Mouse (Mus musculus) erythroblast, adult 5-6 weeks (primary cell): ENCODE results near the gene Zfp366. TPM values are rescaled to one million over a fixed set of nuclear protein-coding genes. Genes with fewer than 3 reads are reported as not detected.

Source experiments
- ATAC-seq: replicated peaks from 2 replicates; pipeline ENCODE4 v1.8.0; 2016; ENCODE audit warnings: moderate number of reproducible peaks, mild to moderate bottlenecking, moderate TSS enrichment, inconsistent platforms; ENCODE audit not compliant: poor library complexity, low FRiP score, severe bottlenecking
- total RNA-seq, 2 experiments: library from RNA; stranded (forward) in 1 of 2; stranded (reverse) in 1 of 2; fragments of 150-400 nt in 1 of 2; fragments of 200-764, 138-1000 nt in 1 of 2; gene quantifications; 2 replicates each; pipeline versions ENCODE4 v1.2.3 to v1.2.4; 2015 to 2017; ENCODE audit warnings: low replicate concordance in 2 of 2

Zfp366 gene
- total RNA-seq, 2 experiments from 2014 or later, result 0.17 TPM; not detected in 1

DNA sequence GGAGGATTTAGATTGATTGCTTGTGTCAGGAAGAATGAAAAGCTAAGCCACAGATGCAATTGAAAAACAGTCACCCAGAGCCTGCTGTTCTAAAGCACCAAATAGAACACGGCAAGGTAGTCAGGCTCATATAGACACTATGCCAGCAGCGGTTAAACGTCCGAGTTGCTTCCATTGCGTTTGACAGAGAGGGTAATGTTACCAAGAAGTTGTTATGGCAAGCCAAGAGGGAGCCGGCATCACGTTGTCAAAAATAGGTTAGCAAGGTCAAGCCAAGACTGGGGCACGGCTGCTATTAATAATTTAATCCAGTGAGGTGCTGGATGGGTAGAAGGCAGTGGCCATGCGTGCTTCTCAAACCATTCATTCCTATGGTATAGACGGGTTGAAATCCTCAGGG is 950 bp downstream of the Zfp366 start:
- ATAC-seq, result no peak

DNA sequence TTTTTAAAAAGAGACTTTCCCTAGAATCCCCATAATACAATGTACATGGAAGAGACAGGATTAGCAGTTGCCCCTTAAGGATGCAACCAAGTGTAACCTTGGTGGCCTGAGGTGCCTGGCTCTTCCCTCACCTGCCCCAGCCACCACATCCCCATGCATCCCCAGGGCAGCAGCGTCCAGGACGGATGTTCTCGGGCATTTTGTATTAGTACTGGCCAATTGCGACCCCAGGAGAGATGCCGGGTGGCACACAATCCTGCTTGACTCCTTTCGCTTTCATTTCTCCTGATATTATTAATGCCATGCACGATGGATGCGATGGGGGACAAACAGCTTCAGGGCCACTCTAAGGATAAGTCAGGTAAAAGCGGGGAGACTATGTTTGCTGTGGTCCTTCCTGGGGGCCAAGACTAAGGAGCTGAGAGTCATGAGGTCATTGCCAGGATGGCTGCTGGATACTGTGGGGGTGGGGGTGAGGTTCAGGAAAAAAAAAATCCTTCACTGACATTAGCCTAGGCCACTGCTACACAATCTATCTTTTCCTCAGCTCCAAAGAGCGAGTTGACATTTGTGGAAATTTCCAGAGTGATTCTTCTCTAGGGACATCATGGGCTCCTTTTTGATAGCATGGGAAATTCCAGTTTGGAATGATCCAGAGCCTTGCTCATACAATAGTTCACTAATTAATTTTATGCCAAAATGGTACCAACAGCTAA is 1.7 kb downstream of the Zfp366 start:
- no peak for ATAC-seq

DNA sequence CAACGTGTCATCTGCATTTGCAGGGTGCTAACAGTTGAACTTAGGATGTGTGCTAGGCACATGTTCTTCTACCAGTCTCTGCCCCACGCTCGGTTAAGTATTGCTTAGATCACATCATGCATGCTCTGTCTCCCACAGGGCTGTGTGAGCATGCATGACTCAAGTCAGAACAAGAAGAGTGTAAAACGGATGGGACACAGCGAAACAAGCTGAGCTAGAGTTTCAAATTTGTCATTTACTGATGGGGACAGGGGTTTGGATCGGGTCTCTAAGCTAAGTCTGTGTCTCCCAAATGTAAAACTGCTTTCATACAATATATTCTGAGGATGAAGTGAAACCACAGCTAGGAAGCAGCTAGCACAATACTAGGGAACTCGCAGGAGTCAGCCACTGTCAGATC is 2.2 kb downstream of the Zfp366 start:
- ATAC-seq, result no peak

GRCm38 (mm10) chr13:99187456-99187855 is 2.8 kb downstream of the Zfp366 start:
- ATAC-seq, result no peak

- ATAC-seq, result no peak
Measured at GRCm38 (mm10) chr13:99188625-99189024, 4.0 kb downstream of the Zfp366 start.

- ATAC-seq, result no peak
Measured at GRCm38 (mm10) chr13:99189671-99190070, 5.0 kb downstream of the Zfp366 start.

DNA sequence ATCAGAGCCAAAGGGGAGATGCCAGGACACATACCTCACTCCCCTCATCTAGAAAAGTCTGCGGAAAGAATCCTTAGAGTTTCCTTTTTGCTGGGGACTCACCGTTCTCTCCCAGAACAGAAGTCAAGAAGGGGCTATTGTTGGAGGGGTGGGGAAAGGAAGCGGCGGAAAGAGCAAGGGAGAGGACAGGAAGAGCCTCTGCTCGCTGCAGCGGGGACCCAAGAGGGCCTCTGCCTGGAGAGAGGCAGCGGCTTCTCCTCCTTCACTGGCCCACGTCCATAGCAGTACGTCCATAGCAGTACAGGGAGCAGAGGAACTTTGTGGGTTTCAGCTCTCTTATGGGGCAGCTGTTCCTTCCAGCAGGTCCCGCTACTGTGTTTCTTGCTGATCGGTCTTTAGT is 5.8 kb downstream of the Zfp366 start:
- no peak for ATAC-seq

DNA sequence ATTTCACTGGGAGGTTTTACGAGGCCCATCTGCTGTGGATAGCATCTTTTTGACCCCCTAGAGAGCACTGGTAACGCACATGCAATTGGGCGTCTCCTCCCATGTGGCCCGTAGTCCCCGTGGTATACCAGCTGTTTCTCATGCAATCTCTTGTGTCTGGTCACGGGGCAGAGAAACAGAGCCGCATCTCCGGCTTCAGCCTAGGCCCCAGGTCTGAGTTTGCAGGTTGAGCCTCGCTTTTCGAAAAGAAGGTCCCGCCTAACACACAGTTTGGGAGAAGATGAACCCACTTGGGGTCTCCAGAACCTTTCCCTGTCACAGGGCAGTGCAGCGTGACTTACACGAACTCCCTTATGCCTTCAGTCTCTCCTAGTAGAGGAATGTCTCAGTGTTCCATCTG is 6.4 kb downstream of the Zfp366 start:
- ATAC-seq, result no peak

DNA sequence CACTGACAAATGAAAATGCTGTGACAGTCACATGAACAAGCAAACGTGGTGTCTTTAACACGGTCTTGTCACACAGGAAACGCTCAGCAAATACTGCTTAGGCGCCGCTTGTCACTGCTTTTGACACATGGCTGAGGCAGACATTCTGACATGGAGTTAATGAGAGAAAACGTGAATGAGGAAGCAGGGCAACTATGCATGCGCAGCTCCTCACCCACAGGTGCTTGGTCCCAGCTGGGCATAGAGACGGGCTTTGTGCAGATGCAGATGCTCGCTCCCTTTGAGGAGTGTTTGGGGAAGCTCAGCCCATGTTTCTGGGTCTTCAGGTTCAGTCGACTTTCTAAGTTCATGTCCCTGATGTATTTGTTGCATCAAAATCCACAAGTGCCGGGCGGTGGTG is 11.7 kb downstream of the Zfp366 start:
- ATAC-seq, result no peak

DNA sequence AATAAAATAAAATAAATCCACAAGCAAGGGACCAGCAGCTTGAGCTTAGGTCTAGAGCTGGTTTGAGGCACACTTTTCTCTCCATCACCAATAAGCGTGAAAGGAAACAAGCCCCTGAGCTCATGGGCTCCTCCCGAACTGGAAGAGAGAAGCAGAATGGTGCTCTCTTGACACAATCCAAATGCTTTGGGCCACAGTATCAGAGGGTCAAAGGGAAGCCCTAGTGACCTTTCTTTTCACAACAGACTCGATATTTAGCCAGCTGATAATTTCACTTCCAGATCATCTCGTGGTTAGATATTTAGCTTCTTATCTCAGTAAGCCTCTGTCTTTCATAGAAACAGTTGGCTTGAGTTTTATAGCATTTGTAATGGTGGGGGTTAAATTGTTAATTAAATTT is 12.2 kb downstream of the Zfp366 start:
- ATAC-seq, result no peak

- no peak for ATAC-seq
Measured at GRCm38 (mm10) chr13:99201647-99202574, 17.3 kb downstream of the Zfp366 start.

DNA sequence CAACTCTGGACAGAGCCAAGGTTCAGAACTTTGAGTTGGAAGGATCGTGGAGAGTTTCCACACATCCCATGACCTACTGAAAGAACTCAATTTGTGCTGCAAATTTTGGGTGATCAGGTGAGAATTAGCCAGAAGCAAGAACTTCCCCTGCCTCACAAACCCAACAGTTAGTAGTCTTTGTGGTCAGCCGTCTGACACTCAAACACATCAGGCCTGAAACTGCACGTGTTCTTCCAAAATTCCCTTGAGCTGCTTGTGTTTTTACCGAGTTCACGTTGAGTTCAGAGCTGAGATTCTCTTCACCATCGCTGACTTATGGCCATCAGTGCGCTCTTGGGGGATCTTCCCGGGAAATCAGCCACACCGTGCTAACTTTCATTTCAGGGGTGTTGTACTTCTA is 22.6 kb downstream of the Zfp366 start:
- no peak for ATAC-seq

GRCm38 (mm10) chr13:99209859-99210258 is 25.2 kb downstream of the Zfp366 start:
- ATAC-seq, result no peak

- no peak for ATAC-seq
Measured at GRCm38 (mm10) chr13:99210837-99211236, 26.2 kb downstream of the Zfp366 start.

GRCm38 (mm10) chr13:99212976-99213375 is 28.4 kb downstream of the Zfp366 start:
- ATAC-seq, result no peak

DNA sequence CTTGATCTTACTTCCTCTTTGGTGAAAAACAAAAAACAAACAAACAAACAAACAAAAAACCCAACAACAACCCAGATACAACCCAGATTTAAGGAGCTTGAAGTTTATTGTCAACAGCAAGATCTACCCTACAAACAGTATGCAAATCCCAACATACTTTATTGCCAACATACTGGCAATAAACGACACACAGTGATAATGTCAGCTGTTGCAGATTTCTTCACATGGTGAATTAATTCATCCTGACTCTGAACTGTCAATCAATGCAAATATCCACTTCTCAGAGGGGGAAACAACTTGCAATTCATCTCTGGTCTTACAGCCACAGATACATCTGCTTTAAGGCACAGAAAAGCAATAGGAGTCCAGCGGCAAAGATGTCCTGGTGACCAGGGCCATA is 31.4 kb downstream of the Zfp366 start:
- no peak for ATAC-seq

GRCm38 (mm10) chr13:99217984-99218383 is 33.4 kb downstream of the Zfp366 start:
- ATAC-seq, result no peak

DNA sequence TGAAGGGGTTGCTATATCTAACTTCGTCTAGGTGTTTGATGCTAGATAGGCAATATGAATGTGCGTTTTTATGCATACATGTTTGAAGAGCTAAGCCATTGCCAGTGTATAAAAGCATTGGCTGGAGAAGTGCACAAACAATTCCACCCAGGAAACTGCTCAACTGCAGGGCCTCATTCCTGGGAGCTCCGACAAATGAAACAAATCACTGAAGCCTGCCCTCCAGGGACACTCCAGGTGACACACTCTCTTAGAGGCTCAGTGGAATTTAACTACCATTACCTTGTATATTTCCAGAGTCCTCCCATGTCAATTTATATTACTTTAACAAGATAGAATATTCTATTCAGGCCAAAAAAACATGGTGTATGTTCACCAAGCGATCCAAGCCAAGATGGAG is 35.0 kb downstream of the Zfp366 start:
- no peak for ATAC-seq

DNA sequence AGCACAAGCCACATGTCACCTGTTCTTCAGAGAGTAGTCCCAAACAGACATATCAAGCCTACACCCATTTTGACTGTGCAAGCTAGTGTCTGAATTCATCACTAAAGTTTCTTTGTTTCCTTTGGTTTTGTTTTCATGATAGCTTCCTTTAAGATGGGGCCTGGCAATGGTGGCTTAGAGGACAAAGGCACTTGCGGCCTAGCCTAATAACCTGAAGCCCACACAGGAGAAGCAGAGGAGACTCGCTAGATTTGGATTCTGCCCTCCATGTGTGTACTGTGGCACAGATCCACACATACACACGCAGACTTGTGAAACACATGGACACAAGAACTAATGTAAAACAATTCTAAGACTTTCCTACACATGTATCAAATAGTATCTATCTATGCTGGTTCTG is 37.4 kb downstream of the Zfp366 start:
- ATAC-seq, result no peak

GRCm38 (mm10) chr13:99222476-99222875 is 37.9 kb downstream of the Zfp366 start:
- no peak for ATAC-seq

GRCm38 (mm10) chr13:99223321-99223884 is 38.8 kb downstream of the Zfp366 start:
- no peak for ATAC-seq
